Mouse (Mus musculus) activated CD4-positive, CD25-positive, alpha-beta regulatory T cell, adult 9 weeks (primary cell): ENCODE data around the gene Fibp. TPM values are rescaled to one million over a fixed set of nuclear protein-coding genes. Genes with fewer than 3 reads are reported as not detected.

Experiments used
- polyA plus RNA-seq: library from polyadenylated mRNA; unstranded; fragments of 100-300 nt; shearing (Covaris generic); gene quantifications from one replicate; pipeline ENCODE4 v1.2.1, GENCODE M21; 2017

The Fibp gene
- polyA plus RNA-seq: 148 TPM

DNA sequence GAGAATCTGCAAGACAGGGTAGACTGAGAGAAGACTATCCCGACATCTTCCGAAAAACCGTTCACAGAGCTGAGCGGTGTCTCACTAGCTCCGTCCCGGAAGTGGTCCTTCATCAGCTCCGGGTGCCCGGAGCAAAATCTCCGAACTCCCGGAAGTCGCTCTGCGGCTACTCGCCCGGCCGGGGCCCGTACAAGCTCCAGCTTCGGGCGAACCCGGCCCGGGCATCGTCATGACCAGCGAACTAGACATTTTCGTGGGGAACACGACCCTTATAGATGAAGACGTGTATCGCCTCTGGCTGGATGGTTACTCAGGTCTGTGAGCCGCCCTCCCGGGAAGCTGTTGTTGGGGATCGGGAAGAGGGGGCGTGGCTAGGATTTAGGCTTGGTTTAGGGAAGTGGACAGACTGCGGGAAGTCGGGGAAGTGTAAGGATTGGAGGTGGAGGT is at the start of gene Fibp:
Gene Fibp, plus strand, starts transcription at position 151 of the 447 bp plus-strand sequence.

DNA sequence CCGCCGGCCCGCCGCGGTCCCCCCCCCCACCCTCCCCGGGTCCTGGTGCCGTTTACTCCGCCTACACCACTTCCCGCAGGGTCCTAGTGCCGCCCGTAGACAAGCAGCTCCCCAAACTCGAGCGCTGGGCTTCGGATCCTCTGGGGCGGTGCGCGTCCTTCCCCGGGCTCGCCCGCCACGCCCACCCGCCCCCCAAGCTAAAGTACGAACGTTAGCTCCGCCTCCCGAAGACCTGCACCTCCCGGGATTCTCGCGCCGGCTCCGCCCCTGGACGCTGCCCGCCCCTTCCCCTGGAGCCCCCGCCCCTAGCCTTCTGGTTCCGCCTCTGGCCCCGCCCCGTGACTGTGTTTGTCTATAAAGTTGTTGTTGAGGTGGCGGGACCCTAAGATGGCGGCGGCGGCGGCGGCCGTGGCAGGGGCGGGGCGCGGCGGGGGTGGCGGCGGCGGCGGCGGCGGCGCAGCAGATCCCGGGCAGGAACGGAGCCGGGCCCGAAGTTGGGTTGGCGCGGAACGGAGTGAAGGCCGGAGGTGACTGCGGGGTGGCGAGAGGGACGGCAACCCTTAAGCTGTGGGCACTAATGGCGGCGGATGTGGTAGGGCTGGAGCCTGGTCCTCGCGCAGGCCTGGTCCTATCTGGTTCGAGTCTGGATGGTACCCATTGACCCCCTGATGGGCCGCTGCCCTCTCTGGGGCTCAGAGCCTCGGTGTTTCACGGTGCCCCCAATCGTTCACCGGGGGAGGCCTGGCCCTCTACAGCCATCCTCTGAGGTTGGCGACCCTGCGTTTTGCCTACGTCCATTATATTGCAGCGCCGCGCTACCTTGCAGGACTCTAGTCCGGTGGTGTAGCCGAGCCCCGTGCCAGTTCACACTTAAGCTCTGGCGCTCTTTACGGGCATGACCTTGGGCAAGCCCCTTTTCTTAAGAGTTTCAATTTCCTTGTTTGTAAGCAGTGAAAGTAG is 35.4 kb upstream of the Fibp start, which contains the start of the genes Drap1 and AI837181:
Gene Drap1, minus strand, starts transcription at position 198 of the 960 bp plus-strand sequence.
Gene AI837181, plus strand, starts transcription at position 363 of the 960 bp plus-strand sequence.

DNA sequence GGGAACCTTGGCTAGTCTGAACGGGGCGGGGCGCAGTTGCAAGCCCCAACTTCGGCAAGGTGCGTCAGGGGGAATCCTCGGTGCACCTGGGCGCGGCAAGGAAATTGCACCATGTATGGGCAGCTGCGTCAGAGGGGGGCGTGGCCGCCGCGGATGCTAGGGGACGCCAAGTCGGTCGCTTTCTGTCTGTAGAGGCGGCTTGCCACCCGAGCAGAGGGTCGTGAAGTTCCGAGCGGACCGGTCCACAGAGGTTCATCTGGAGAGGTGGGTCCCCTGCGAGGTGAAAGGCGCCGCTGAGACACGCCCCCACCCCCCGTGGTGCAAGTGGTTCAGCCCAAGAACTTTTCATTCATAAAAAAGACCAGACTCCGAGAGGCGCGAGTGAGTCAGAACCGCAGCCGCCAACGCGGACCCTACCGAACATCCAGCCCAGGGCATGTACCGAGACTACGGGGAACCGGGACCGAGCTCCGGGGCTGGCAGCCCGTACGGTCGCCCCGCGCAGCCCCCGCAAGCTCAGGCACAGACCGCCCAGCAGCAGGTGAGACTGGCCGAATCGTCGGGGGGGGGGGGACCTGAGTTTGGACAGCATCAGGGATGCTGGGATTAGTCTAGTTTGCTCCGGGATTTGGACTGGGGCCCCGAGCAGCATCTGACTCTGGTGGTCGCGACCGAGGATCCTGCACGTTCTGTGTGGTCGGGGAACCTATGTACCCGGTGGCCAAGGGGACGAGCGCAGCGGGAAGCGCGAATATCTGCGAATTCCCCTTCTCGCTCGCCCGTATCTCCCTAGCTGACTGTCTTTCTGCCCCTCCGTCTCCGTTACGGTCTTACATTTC is 12.7 kb upstream of the Fibp start, which contains the start of gene Fosl1:
Gene Fosl1, plus strand, starts transcription at position 33 of the 839 bp plus-strand sequence.

DNA sequence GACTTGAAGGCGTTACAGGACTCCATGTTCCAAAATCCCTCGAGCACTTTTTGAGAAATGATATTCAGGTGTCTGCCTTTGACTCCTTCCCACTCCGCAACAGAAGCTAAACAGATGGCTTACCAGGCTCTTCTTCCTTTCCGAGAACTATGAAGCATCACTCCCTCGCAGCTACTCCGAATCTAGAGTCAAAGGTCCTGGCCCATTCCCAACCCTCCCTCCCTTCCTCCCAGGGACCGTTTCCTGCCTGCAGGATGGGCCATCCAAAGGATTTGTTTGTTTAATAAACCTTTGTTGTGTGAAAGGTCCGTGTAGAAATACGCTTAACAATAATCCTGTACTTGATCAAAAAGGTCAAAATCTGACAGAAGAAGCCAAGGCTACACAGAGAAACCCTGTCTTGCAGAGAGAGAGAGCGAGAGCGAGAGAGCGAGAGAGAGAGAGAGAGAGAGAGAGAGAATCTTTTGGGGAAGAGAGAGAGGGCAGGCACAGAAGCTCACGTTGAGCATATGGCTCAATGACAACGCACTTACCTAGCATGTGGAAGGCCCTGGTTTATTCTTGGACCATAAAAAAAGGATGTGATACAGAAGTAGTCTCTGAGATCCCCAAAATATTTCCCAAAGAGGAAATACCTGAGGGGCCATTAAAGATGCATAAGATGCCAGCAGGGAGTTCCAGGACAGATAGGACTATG is 2.5 kb upstream of the Fibp start, which contains the start of gene Ccdc85b:
Gene Ccdc85b, minus strand, starts transcription at position 149 of the 697 bp plus-strand sequence.

DNA sequence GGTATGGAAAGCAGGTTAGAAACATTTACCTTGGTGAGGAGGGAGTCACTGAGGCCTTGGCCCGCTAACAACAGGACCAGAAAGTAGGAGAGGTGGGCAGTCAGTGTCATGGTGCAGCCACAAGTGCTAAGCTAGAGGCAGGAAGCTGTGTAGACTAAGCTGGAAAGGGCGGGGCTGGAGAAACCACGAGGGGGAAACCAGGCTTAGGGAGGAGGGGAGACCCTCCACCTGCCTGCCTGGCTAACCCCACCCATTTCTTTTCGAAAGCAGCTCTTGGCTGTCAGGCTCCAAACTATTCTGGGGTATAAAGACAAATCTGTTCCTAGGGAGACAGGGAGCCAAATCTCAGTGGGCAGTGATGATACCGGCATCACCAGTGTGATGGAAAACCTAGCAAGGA is 8.0 kb downstream of the Fibp start, which contains the start of gene Ctsw:
Gene Ctsw, minus strand, starts transcription at position 134 of the 400 bp plus-strand sequence.

DNA sequence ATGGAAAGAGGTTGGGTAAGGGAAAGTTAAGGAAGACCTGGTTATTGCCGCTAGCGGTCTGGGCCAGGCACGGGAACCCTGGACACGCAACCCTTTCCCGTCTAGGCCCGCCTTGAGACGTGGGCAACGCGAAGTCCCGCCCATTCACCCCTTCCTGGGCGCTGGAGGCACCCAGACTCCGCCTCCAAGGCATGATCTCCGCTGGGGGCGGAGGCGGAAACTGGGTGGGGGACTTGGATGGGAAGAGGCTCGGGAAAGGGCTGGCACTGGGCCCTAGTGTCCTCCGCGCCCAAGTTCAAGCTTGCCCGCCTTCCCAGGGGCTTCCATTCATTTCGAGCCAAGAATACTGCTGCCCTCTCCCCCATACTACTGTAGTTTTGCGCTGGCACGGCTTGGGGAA is 13.3 kb downstream of the Fibp start, which contains the start of gene Efemp2:
Gene Efemp2, plus strand, starts transcription at position 235 of the 400 bp plus-strand sequence.

DNA sequence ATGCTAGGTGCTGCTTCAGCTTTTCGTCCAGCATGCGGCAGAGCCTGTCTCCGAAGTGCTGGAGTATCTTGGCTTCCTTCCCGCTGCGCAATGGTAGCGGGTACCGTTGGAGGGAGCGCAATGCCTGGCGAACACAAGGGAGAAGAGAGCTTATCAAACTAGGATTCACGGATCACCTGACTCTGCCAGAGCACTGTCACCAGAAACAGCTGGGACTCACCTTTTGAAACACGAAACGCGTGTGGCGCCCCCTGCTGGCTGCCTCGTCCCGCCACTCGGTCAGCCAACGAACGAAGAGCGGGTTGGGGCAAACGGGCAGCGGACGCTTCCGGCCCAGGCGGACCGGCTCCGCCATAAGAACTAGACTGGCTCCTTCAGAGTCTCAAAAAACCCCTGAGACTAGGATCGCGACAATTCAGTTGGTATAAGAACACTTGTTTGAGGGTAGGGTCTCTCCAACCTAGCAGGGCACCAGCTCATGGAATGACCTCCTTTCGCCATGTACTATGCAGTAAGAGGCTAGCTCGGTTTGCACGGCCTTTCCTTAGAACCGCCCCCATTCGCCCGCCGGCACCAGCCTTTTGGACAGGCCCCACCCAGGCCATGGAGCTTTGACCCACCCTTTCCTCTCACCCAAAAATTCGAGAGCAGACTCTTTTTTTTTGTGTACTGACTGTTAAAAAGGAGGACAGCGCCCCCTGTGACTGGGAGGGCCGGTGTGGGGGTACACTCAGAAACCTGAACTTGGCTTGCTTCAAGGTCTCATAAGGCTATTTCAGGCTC is 27.5 kb downstream of the Fibp start, which contains the start of gene Mus81:
Gene Mus81, minus strand, starts transcription at position 635 of the 783 bp plus-strand sequence.

DNA sequence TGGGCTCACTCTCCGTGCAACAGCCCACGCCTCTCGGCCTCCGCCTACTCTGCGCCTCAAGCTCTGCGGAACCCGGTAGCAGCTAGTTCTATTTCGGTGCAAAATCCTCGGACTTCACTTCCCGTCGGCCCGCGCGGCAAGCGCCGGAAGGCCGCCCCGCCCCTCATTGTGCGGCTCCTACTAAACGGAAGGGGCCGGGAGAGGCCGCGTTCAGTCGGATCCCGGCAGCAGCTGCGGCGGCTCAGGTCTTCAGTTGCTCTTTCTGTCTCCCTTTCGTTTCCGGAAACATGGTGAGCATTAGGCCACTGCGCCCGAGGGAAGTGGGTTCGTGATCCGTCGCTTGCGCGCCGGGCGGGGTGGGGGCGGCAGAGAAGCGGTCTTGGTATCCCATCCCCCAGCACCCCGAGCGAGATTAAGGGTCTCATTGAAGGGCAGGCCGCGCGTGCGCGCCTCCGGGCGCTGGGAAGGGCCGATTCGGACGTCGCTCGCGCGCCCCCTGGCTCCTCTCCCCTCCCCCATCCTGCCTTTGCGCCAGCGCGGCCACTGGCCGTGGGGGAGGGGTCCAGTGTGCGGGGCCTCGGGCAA is 30.0 kb downstream of the Fibp start, which contains the start of gene Cfl1:
Gene Cfl1, plus strand, starts transcription at position 143 of the 585 bp plus-strand sequence.

DNA sequence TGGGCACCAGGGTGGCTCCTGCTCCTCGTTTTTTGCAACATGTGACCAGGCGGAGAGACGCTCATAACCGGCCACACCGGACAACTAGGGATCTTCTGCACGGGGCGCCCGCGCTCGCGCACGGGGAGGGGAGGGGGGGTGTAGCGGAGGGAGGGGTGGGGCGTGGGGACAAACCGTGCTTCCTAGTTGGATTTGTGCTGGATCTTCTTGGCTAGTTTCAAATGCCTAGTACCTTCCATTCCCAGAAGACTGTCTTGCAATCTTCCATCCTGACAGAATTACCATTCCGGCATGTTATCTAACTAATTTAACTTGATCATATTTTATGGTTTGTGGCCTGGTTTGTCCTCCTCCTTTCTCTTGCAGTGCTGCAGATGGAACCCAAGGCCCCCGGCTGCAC is 43.3 kb downstream of the Fibp start, which contains the start of gene 1700020D05Rik:
Gene 1700020D05Rik, minus strand, starts transcription at position 101 of the 400 bp plus-strand sequence.

DNA sequence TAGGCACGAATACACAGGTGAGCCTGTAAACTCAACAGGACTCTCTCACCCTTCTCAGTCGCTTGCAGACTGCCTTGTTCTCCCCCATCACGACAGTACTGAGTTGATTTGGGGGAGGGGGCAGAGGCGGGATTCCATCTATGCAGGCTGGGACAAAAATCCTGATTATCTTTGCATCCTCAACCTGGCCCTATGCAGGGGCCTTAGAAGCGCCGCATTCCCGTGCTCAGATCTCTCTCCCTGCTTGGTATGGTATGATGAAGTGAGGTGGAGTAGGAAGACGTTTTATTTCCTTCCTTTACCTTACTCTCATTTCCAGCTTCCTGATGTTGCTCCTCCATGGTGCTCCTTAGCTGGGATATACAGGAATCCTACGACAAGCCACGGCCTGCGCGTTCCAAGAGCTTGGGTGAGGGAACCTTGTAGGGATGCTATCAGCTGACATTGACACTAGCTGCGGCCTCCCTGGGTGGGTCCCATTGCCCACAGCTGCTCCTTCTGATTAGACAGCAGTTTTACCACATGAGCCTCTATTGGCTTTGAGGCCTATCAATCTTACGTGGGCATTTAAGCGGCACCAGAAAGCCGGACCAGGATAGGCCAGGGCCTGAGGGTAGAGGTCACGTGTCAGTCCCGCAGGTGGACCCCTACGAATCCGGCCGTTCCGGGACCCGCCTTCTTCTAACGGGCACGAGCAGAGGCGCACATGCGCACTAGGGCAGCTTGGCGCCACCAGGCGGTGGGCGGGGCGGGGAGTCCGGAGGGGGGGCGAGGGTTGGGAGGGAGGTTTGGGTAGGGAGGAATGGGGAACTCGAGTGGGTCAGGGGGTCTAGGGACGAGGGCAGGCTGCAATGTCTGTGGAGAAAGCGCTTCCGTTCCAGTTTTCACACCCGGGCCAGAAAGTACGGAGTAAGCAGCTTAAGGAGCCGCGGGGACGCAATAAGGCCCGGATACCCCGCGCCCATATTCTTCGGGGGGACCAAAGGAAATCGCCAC is 49.9 kb downstream of the Fibp start, which contains the start of gene Snx32:
Gene Snx32, minus strand, starts transcription at position 508 of the 996 bp plus-strand sequence.

Other genes with a start within 250 kb of the Fibp start
- gene Pacs1, start 187.5 kb upstream of the Fibp start, polyA plus RNA-seq: 16.5 TPM
- 415 TPM for gene Sf3b2, start 165.2 kb upstream of the Fibp start, polyA plus RNA-seq
- not detected for gene Gal3st3, start 162.3 kb upstream of the Fibp start, polyA plus RNA-seq
- not detected for gene Catsper1, start 124.9 kb upstream of the Fibp start, polyA plus RNA-seq
- gene Cst6, start 111.0 kb upstream of the Fibp start, polyA plus RNA-seq: 2.0 TPM
- 58.1 TPM for gene Eif1ad, start 93.9 kb upstream of the Fibp start, polyA plus RNA-seq
- gene Banf1, start 93.4 kb upstream of the Fibp start, polyA plus RNA-seq: 305 TPM
- 35.0 TPM for gene Sart1, start 71.9 kb upstream of the Fibp start, polyA plus RNA-seq
- gene Tsga10ip, start 58.1 kb upstream of the Fibp start, polyA plus RNA-seq: 0.60 TPM
- gene Drap1, start 35.6 kb upstream of the Fibp start, polyA plus RNA-seq: 75.7 TPM
- gene AI837181, start 35.5 kb upstream of the Fibp start, polyA plus RNA-seq: 19.2 TPM
- not detected for gene Fosl1, start 13.1 kb upstream of the Fibp start, polyA plus RNA-seq
- 5.3 TPM for gene Ccdc85b, start 2.7 kb upstream of the Fibp start, polyA plus RNA-seq
- gene Ctsw, start 7.9 kb downstream of the Fibp start, polyA plus RNA-seq: 81.4 TPM
- 2.5 TPM for gene Efemp2, start 13.3 kb downstream of the Fibp start, polyA plus RNA-seq
- gene Mus81, start 27.8 kb downstream of the Fibp start, polyA plus RNA-seq: 81.3 TPM
- 4,076 TPM for gene Cfl1, start 29.8 kb downstream of the Fibp start, polyA plus RNA-seq
- gene 1700020D05Rik, start 43.2 kb downstream of the Fibp start, polyA plus RNA-seq: 0.45 TPM
- gene Snx32, start 49.9 kb downstream of the Fibp start, polyA plus RNA-seq: 20.1 TPM
- gene Ovol1, start 100.0 kb downstream of the Fibp start, polyA plus RNA-seq: not detected
- 21.4 TPM for gene Ap5b1, start 107.4 kb downstream of the Fibp start, polyA plus RNA-seq
- gene Rnaseh2c, start 141.3 kb downstream of the Fibp start, polyA plus RNA-seq: 145 TPM
- 51.5 TPM for gene Kat5, start 149.6 kb downstream of the Fibp start, polyA plus RNA-seq
- 151 TPM for gene Rela, start 176.9 kb downstream of the Fibp start, polyA plus RNA-seq
- gene Sipa1, start 203.1 kb downstream of the Fibp start, polyA plus RNA-seq: 75.3 TPM
- gene Map3k11, start 228.1 kb downstream of the Fibp start, polyA plus RNA-seq: 26.1 TPM
- gene Pcnx3, start 228.3 kb downstream of the Fibp start, polyA plus RNA-seq: 64.4 TPM
- 3.6 TPM for gene Kcnk7, start 243.8 kb downstream of the Fibp start, polyA plus RNA-seq